Mouse (Mus musculus) lung, adult 2 months (tissue): ENCODE measurements at regions not wholly inside any gene's neighbourhood (a gene's known extent, or its start where the extent isn't known, plus 50 kb on each side); places are given as distances from the start of the nearest gene placed in this dataset.

Experiments used
- DNase-seq: peaks from one replicate; pipeline ENCODE4 v3.0.0; 2022
- H3K4me1 ChIP-seq: fragments of 200-500 bp; 2 replicates; pipeline ENCODE4 v1.6.1; 2011; ENCODE audit warnings: low read length; ENCODE audit not compliant: control insufficient read depth, insufficient read depth
- H3K4me3 ChIP-seq: fragments of 200-500 bp; replicated peaks from 2 replicates; pipeline ENCODE3; 2011; ENCODE audit warnings: low read depth, mild to moderate bottlenecking, control low read depth, low read length; ENCODE audit errors: extremely low read depth
- CTCF ChIP-seq: fragments of 200-500 bp; IDR thresholded peaks from 2 replicates; pipeline ENCODE4 v1.5.1; 2011; ENCODE audit warnings: mild to moderate bottlenecking, low read length, control low read depth; ENCODE audit not compliant: insufficient read depth
- POLR2A ChIP-seq: fragments of 200-500 bp; IDR thresholded peaks from 2 replicates; pipeline ENCODE4 v1.6.1; 2011; ENCODE audit warnings: low read depth, mild to moderate bottlenecking, control low read depth, low read length, borderline replicate concordance; ENCODE audit errors: extremely low read depth
- WGBS: fragments of 180-500 bp; shearing (Covaris S2); methylation state at CpG from one replicate; pipeline ENCODE4 v1.1.7; 2018; 5-methylcytosine and 5-hydroxymethylcytosine counted together

GRCm38 (mm10) chr13:31504316-31504715 lies 51.6 kb upstream of the Foxq1 start:
- H3K4me3 ChIP-seq, result no peak overlapping the region
- H3K4me1 ChIP-seq, result peaks cover 4% of the 10 kb centered on the region
- no peak for DNase-seq
- TF ChIP-seq POLR2A (no peak), CTCF (no peak)
- WGBS, result 84% methylated on average over 6 of the region's 7 CpGs

GRCm38 (mm10) chr13:31505386-31505785 lies 50.5 kb upstream of the Foxq1 start:
- no peak for DNase-seq
- TF ChIP-seq POLR2A, result no peak
- no peak overlapping the region for H3K4me3 ChIP-seq
- H3K4me1 ChIP-seq, result peaks cover 4% of the 10 kb centered on the region
- 79% methylated on average over 10 of the region's 10 CpGs for WGBS
